Mouse (Mus musculus) gastrocnemius, adult 18-20 months (tissue): ENCODE results near the gene Olfr203. TPM values are rescaled to one million over a fixed set of nuclear protein-coding genes. Genes with fewer than 3 reads are reported as not detected.
"Not testable (repeated sequence)": the region's sequence is repeated elsewhere in the genome, so short reads cannot be mapped to it uniquely, and the experiment has no call there.

ENCODE experiments used
- DNase-seq: peaks from one replicate; pipeline ENCODE4 v3.0.0; 2021; ENCODE audit warnings: low spot score
- long read RNA-seq, 2 experiments: library from polyadenylated mRNA; stranded (forward); transcript quantifications; one replicate each; pipeline ENCODE4 v2.0.0; 2021
- total RNA-seq, 2 experiments: library from RNA; stranded (reverse); gene quantifications; 2 replicates each; pipeline ENCODE4 v1.2.3; 2021

The Olfr203 gene
- not detected for total RNA-seq
- long read RNA-seq, experiment 1: 0 reads
- long read RNA-seq, experiment 2: 0 reads

DNA sequence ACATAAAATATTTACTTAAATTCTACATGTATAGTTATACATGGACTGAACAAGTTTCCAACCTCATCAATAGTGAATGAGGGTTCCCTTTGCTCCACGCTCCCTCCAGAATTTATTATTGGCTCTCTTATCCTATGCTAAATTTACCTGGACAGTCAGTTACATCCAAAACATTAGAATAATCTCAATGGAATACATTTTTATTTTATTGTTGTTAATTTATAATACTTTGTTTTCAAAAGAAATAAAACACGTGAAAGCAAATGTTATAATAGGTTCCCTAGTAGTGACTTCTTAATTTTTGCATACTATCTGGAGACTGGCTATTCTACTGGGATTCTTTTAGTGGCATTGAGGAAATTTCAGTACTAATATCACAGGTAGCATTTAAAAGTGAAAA is at the start of gene Olfr203:
Olfr203 (plus strand) TSS at position 301 of the 400 bp plus-strand sequence.
- DNase-seq: no peak

GRCm38 (mm10) chr16:59249684-59250083 is 49.0 kb upstream of the Olfr203 start:
- DNase-seq: no peak

DNA sequence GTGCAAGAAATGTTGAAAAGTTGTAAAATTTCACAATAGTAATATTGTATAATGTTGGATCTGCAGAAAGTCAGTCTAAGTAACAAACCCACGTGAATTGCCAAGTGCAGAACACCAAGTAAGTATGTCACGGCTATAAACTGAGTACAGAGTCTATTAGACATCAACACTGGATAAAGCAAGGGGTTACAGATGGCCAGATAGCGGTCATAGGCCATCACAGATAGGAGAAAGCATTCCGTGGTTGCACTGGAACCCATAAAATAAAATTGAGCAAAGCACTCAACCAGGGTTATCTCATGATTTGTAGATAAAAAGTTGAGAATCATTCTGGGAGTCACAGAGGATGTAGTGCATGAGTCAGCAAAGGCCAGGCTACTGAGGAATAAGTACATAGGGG is 29.6 kb upstream of the Olfr203 start:
- DNase-seq: not testable (repeated sequence)

DNA sequence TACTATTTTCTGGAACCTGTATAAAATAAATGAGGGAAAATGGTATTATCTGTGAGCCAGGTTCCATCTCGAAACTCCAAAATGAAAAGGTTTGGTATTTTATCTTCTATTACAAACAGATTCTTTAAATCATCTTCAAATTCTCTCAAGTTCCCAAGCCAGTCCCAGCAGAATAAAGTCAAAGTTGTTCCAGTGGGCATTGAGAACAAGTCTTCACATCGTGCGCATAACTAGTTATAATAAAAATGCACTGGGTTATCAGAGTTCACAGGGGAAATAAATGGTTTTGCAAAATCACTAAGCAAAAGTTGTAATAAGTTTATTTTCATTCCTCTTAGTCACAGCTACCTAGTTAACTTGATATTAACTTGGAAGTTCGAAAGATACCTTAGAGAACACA is 26.1 kb upstream of the Olfr203 start, which contains the start of gene Olfr201:
Olfr201 (minus strand) TSS at position 101 of the 400 bp plus-strand sequence.
- DNase-seq: not testable (repeated sequence)

- DNase-seq: no peak
Observed at GRCm38 (mm10) chr16:59280542-59280941, 18.1 kb upstream of the Olfr203 start.

DNA sequence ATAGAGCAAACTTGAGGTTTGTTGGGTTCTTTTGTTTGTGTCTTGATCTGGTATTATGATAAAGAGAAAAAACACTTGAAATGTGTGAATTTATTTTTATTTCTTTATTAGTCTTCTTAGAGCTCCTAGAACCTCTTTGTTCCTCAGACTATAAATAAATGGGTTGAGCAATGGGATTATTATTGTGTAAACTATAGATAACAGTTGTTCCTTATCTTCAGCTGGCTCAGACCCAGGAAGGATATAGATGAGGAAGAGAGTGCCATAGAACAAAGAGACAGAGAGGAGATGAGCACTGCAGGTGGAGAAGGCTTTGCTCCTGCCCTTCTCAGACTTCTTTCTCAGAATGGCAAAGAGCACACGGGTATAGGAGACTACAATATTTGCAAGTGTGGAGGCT is 15.2 kb upstream of the Olfr203 start:
- DNase-seq: no peak

- no peak for DNase-seq
Observed at GRCm38 (mm10) chr16:59286693-59287092, 12.0 kb upstream of the Olfr203 start, which contains the start of gene Olfr202. Gene Olfr202 (minus strand): TSS chr16:59286793.

DNA sequence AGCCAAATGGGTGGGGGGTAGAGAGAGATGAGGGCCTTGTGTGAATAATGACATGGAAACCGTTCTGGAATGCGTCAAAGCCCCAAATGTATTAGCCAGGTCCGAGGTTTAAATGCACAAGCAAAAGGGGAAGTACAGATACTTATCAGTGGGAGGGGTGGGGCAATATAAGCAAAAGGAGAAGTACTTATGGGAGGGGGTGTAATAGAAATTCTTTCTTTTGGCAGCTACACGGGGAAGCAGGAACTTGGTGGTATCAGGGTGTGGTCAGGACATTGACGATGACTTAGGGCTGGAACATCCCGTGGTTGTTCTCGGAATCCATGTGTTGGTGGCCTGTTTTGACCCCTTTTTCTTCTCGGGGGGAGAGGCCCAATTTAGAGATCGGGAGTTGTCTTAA is 11.1 kb upstream of the Olfr203 start:
- DNase-seq: not testable (repeated sequence)

DNA sequence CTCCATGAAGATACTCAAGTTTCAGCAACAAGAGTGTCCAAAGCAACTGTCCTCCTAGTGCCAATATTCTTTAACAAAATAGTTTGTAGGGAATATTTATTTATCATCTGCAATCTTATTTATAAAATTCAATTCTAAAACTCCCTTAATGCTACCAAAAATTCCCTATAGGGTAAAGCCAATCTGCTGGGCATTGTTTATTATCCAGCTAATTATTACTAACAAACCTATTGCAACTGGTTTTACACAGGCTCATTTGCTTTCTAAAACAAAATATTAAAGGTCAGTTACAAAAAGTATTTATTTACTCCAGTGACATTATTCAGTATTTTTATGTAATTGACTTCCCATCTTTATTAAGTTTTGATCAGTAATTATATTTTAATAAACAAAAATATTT is 19.5 kb downstream of the Olfr203 start, which contains the start of gene Olfr204:
Olfr204 (minus strand) TSS at position 101 of the 400 bp plus-strand sequence.
- no peak for DNase-seq

- not testable (repeated sequence) for DNase-seq
Observed at GRCm38 (mm10) chr16:59323262-59323661, 24.6 kb downstream of the Olfr203 start.

GRCm38 (mm10) chr16:59331038-59331437 is 32.4 kb downstream of the Olfr203 start, which contains the start of gene Olfr205:
Gene Olfr205 (minus strand): TSS chr16:59331138.
- DNase-seq: no peak

DNA sequence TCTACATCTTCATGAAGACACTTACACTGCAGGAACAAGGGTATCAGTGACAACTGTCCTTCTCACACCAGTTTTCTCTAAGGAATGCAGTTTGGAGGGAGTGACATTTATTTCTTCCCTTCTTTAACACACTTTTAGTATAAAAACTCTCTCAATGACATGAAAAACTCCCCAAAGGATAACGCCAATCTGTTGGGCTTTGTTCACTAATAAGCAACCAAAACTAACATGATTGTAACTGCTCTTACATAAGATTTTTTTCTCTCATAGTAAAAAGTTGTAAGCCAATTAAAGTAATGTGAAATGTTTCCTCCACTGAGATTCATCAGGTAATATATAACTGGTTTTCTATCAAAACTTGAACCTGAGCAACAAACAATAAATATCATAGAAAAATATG is 50.5 kb downstream of the Olfr203 start, which contains the start of gene Olfr206:
Olfr206 (minus strand) TSS at position 101 of the 400 bp plus-strand sequence.
- DNase-seq: no peak

Other genes with a start within 250 kb of the Olfr203 start
- not detected for gene Olfr190, start 220.9 kb upstream of the Olfr203 start, total RNA-seq
- gene Olfr191, start 209.1 kb upstream of the Olfr203 start, total RNA-seq: not detected
- not detected for gene Olfr193, start 187.0 kb upstream of the Olfr203 start, total RNA-seq
- not detected for gene Olfr194, start 177.8 kb upstream of the Olfr203 start, total RNA-seq
- gene Olfr195, start 151.8 kb upstream of the Olfr203 start, total RNA-seq: not detected
- gene Olfr196, start 128.4 kb upstream of the Olfr203 start, total RNA-seq: not detected
- gene Olfr198, start 95.3 kb upstream of the Olfr203 start, total RNA-seq: not detected
- gene Olfr199, start 79.1 kb upstream of the Olfr203 start, total RNA-seq: not detected
- gene Olfr201, start 26.2 kb upstream of the Olfr203 start, total RNA-seq: not detected
- not detected for gene Olfr202, start 12.1 kb upstream of the Olfr203 start, total RNA-seq
- not detected for gene Olfr204, start 19.4 kb downstream of the Olfr203 start, total RNA-seq
- gene Olfr205, start 32.3 kb downstream of the Olfr203 start, total RNA-seq: not detected
- gene Olfr206, start 50.4 kb downstream of the Olfr203 start, total RNA-seq: not detected
- gene Olfr209, start 65.1 kb downstream of the Olfr203 start, total RNA-seq: not detected
- not detected for gene Gabrr3, start 108.5 kb downstream of the Olfr203 start, total RNA-seq
- 10 to 100 TPM; 10.9 to 12.6 TPM for gene Riox2, start 172.9 kb downstream of the Olfr203 start, total RNA-seq